Mouse (Mus musculus) limb, embryonic 14.5 days (tissue): ENCODE results near the gene Ccng2. TPM values are rescaled to one million over a fixed set of nuclear protein-coding genes. Genes with fewer than 3 reads are reported as not detected.

ENCODE experiments used
- ATAC-seq: fragments of 200-750 bp; cut with Nextera tagmentation; 2 replicates; pipeline ENCODE4 v1.8.0; 2017; ENCODE audit warnings: low read depth, moderate number of reproducible peaks, moderate TSS enrichment; ENCODE audit not compliant: low FRiP score
- DNase-seq: peaks from one replicate; pipeline ENCODE4 v3.0.0-alpha.2; 2015; ENCODE audit warnings: low spot score
- H3K27ac ChIP-seq: fragments of 300-500 bp; sonication (generic); replicated peaks from 2 replicates; pipeline ENCODE4 v1.5.1; 2014; ENCODE audit warnings: low read depth, mild to moderate bottlenecking, low read length, moderate library complexity, mixed read lengths
- H3K27me3 ChIP-seq: fragments of 300-500 bp; sonication (generic); 2 replicates; pipeline ENCODE4 v1.6.1; 2014; ENCODE audit warnings: low read length, mixed read lengths; ENCODE audit not compliant: control insufficient read depth, insufficient read depth
- H3K36me3 ChIP-seq: fragments of 300-500 bp; sonication (generic); 2 replicates; pipeline ENCODE4 v1.6.1; 2014; ENCODE audit warnings: mild to moderate bottlenecking, low read length, moderate library complexity, mixed read lengths; ENCODE audit not compliant: control insufficient read depth, insufficient read depth
- H3K4me1 ChIP-seq: fragments of 300-500 bp; sonication (generic); 2 replicates; pipeline ENCODE4 v1.6.1; 2014; ENCODE audit warnings: antibody characterized with exemption, low read length, mixed read lengths; ENCODE audit not compliant: control insufficient read depth, insufficient read depth
- H3K4me2 ChIP-seq: fragments of 300-500 bp; sonication (generic); replicated peaks from 2 replicates; pipeline ENCODE4 v1.6.1; 2014; ENCODE audit warnings: low read depth, mild to moderate bottlenecking, low read length, moderate library complexity; ENCODE audit not compliant: severe bottlenecking
- H3K4me3 ChIP-seq: fragments of 300-500 bp; sonication (generic); replicated peaks from 2 replicates; pipeline ENCODE4 v1.5.1; 2014; ENCODE audit warnings: low read length
- H3K9ac ChIP-seq: fragments of 300-500 bp; sonication (generic); 2 replicates; pipeline ENCODE4 v1.6.1; 2014; ENCODE audit warnings: mild to moderate bottlenecking, low read depth, low read length, moderate library complexity; ENCODE audit not compliant: severe bottlenecking
- H3K9me3 ChIP-seq: fragments of 300-500 bp; sonication (generic); 2 replicates; pipeline ENCODE4 v1.6.1; 2016; ENCODE audit warnings: low read length; ENCODE audit not compliant: control insufficient read depth
- POLR2A ChIP-seq: fragments of 200-500 bp; IDR thresholded peaks from 2 replicates; pipeline ENCODE4 v1.8.0; 2012; ENCODE audit warnings: inconsistent platforms, mild to moderate bottlenecking, moderate library complexity, borderline replicate concordance; ENCODE audit not compliant: insufficient read depth, insufficient read length; ENCODE audit errors: extremely low read depth
- WGBS: fragments of 180-500 bp; shearing (Covaris S2); extraction: QIAGEN DNeasy Blood & Tissue Kit; methylation state at CpG from one replicate; pipeline ENCODE4 v1.1.7; 2014; 5-methylcytosine and 5-hydroxymethylcytosine counted together
- polyA plus RNA-seq, 2 experiments: library from polyadenylated mRNA; depleted of rRNA in 1 of 2; stranded (reverse) in 1 of 2; unstranded in 1 of 2; fragments of >200 nt; fragmentation: Nextera tagmentation in 1 of 2; extraction: Ambion mirVana in 1 of 2; gene quantifications; 2 replicates each; pipeline versions ENCODE4 v1.2.1 to v1.2.3; 2012 to 2014

Gene Ccng2
- 44.9 and 48.2 TPM in 2 replicates for polyA plus RNA-seq (2012; rRNA removed)
- polyA plus RNA-seq (2014; fragmentation: Nextera tagmentation; extraction: Ambion mirVana), result 60.4 and 69.0 TPM in 2 replicates

GRCm38 (mm10) chr5:93266883-93267704 is at the start of gene Ccng2:
Gene Ccng2, plus strand, starts transcription at chr5:93267257.
- ATAC-seq, result peak; percentile 97
- H3K9ac ChIP-seq, result peak within 1 kb of the TSS; percentile 96
- H3K9me3 ChIP-seq, result no peaks in the 10 kb centered on the region
- peak within 1 kb of the TSS; percentile 95 for H3K27ac ChIP-seq
- H3K36me3 ChIP-seq, result peaks cover 15% of the 10 kb centered on the region
- peak; percentile 98 for DNase-seq
- peaks cover 14% of the 10 kb centered on the region for H3K4me1 ChIP-seq
- H3K27me3 ChIP-seq, result no peaks in the 10 kb centered on the region
- TF ChIP-seq POLR2A, result peak; percentile 98
- peak within 1 kb of the TSS; percentile 97 for H3K4me3 ChIP-seq
- 1% methylated on average over 49 of the region's 54 CpGs for WGBS
- H3K4me2 ChIP-seq, result peak within 1 kb of the TSS; percentile 65

GRCm38 (mm10) chr5:93218375-93218774 is 48.7 kb upstream of the Ccng2 start:
- no peaks in the 10 kb centered on the region for H3K27me3 ChIP-seq
- H3K4me2 ChIP-seq, result no peak overlapping the region
- no peak for ATAC-seq
- no peak for DNase-seq
- no peaks in the 10 kb centered on the region for H3K9me3 ChIP-seq
- no peak for TF ChIP-seq POLR2A
- H3K4me1 ChIP-seq, result peaks cover 8% of the 10 kb centered on the region; the same call in 1 of the 2 replicates
- no peak overlapping the region for H3K27ac ChIP-seq
- H3K9ac ChIP-seq, result no peak overlapping the region
- H3K36me3 ChIP-seq, result no peaks in the 10 kb centered on the region
- H3K4me3 ChIP-seq, result no peak overlapping the region
- WGBS, result 85% methylated on average over 3 of the region's 3 CpGs

GRCm38 (mm10) chr5:93221661-93222060 is 45.4 kb upstream of the Ccng2 start:
- H3K4me3 ChIP-seq, result no peak overlapping the region
- DNase-seq (peak; percentile 66), ATAC-seq (0 out of 2 replicates have a peak, but pooled peaks have one; percentile 12)
- no peaks in the 10 kb centered on the region for H3K36me3 ChIP-seq
- peaks cover 8% of the 10 kb centered on the region; the same call in 1 of the 2 replicates for H3K4me1 ChIP-seq
- no peak for TF ChIP-seq POLR2A
- H3K9ac ChIP-seq, result no peak overlapping the region
- H3K4me2 ChIP-seq, result 0 out of 2 replicates have a peak overlapping the region, but pooled peaks have one; percentile 9
- no peaks in the 10 kb centered on the region for H3K27me3 ChIP-seq
- WGBS, result 46% methylated on average over 3 of the region's 3 CpGs
- H3K27ac ChIP-seq, result no peak overlapping the region
- H3K9me3 ChIP-seq, result no peaks in the 10 kb centered on the region

- no peak for TF ChIP-seq POLR2A
- Histone ChIP-seq H3K9me3 (no peaks in the 10 kb centered on the region), H3K4me3 (no peak overlapping the region), H3K4me2 (no peak overlapping the region), H3K27me3 (no peaks in the 10 kb centered on the region), H3K36me3 (no peaks in the 10 kb centered on the region), H3K9ac (no peak overlapping the region), H3K27ac (no peak overlapping the region), H3K4me1 (peaks cover 8% of the 10 kb centered on the region; the same call in 1 of the 2 replicates)
- 77% methylated on average over 2 of the region's 2 CpGs for WGBS
- ATAC-seq (no peak), DNase-seq (no peak)
These were observed 42.5 kb upstream of the Ccng2 start for GRCm38 (mm10) chr5:93224549-93224948.

- Histone ChIP-seq H3K4me3 (no peak overlapping the region), H3K36me3 (no peaks in the 10 kb centered on the region), H3K9me3 (no peaks in the 10 kb centered on the region), H3K27ac (no peak overlapping the region), H3K27me3 (no peaks in the 10 kb centered on the region), H3K9ac (no peak overlapping the region), H3K4me2 (no peak overlapping the region), H3K4me1 (peaks cover 4% of the 10 kb centered on the region; the same call in 1 of the 2 replicates)
- no peak for DNase-seq
- no peak for ATAC-seq
- no peak for TF ChIP-seq POLR2A
- 93% methylated on average over 3 of the region's 3 CpGs for WGBS
These were observed 39.9 kb upstream of the Ccng2 start for GRCm38 (mm10) chr5:93227157-93227556.
